Mouse (Mus musculus) ES-CJ7 (cell line): ENCODE results near the gene Abca17.

Experiments
- DNase-seq: peaks from one replicate; pipeline ENCODE4 v3.0.0; 2011; ENCODE audit warnings: low read depth, low spot score

The Abca17 gene

GRCm38 (mm10) chr17:24243311-24243969 is 107.4 kb downstream of the Abca17 start:
- peak; percentile 49 for DNase-seq

GRCm38 (mm10) chr17:24236921-24237320 is 113.9 kb downstream of the Abca17 start:
- no peak for DNase-seq

GRCm38 (mm10) chr17:24236479-24236878 is 114.4 kb downstream of the Abca17 start:
- no peak for DNase-seq

- no peak for DNase-seq
Measured at GRCm38 (mm10) chr17:24227941-24228340, 122.9 kb downstream of the Abca17 start.

- DNase-seq = no peak
Measured at GRCm38 (mm10) chr17:24226721-24227120, 124.1 kb downstream of the Abca17 start.

GRCm38 (mm10) chr17:24225851-24226250 is 125.0 kb downstream of the Abca17 start:
- DNase-seq = no peak

GRCm38 (mm10) chr17:24224741-24225140 is 126.1 kb downstream of the Abca17 start:
- DNase-seq = no peak

- no peak for DNase-seq
Measured at GRCm38 (mm10) chr17:24223513-24223912, 127.4 kb downstream of the Abca17 start.

GRCm38 (mm10) chr17:24222653-24223052 is 128.2 kb downstream of the Abca17 start:
- no peak for DNase-seq

- peak; percentile 94 for DNase-seq
Measured at GRCm38 (mm10) chr17:24220435-24221411, 130.1 kb downstream of the Abca17 start, which contains the start of gene Tedc2. Gene Tedc2 (minus strand): TSS chr17:24220851.

GRCm38 (mm10) chr17:24216836-24217235 is 134.0 kb downstream of the Abca17 start:
- DNase-seq = peak; percentile 77
